Mouse (Mus musculus): ENCODE measurements around the gene Cda.

GRCm38 (mm10) chr4:138335648-138336047 lies 32.1 kb downstream of the Cda start:
- no peak for TF ChIP-seq USF1 (IDR thresholded peaks at IDR 0.05; ENCODE audit: low read depth, low read length)
- no peak for TF ChIP-seq HCFC1 (IDR thresholded peaks at IDR 0.05; ENCODE audit: low read depth, low read length)
- TF ChIP-seq ELF1 (IDR thresholded peaks at IDR 0.05; ENCODE audit: low read depth, low read length): no peak
- no peak for TF ChIP-seq SMC3 (IDR thresholded peaks at IDR 0.05; ENCODE audit: low read depth, low read length)
- TF ChIP-seq POLR2A (IDR thresholded peaks at IDR 0.05; ENCODE audit: control insufficient read depth in 1 of 2, insufficient read depth in 1 of 2, low read depth in 1 of 2, low read length in 2 of 2, poor library complexity in 1 of 2): no peak
- TF ChIP-seq CTCF (IDR thresholded peaks at IDR 0.05 in 2 of 3, conservative IDR thresholded peaks at IDR 0.05 in 1 of 3; ENCODE audit: control insufficient read depth in 1 of 3, insufficient read depth in 1 of 3, low read depth in 2 of 3, low read length in 3 of 3, poor library complexity in 1 of 3, severe bottlenecking in 1 of 3): peak in 2 of 3 experiments; percentile 16 to 22; a peak in 3 of 6 replicates
- no peak for TF ChIP-seq POLR2AphosphoS2 (IDR thresholded peaks at IDR 0.05; ENCODE audit: low read length)
- no peak for TF ChIP-seq MAFK (IDR thresholded peaks at IDR 0.05; ENCODE audit: borderline replicate concordance, low read depth, low read length)

Measured in MEL (cell line).